Comparison of ENCODE assay signal across 9 mouse cellular contexts in the genomic region with DNA sequence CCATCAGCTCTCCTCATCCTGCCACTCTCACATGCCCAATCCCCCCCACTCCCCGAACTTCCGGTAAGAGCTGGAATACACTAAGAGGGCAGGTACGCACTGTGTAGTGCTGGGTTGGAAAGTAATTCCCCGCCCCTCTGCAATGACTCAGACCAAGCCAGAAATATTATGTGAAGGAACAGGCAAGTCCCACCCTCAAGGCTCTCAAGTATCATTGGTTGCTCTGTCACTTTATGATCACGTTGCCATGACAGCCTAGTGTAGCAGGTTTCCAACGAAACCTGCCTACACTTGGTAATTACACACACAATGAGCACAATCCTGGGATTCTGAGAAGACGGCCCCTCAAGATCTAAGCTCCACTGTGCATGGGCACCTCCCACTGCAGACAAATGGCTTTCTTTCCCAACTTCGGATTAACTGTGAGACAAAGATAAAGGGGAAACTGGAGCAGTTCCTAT. TPM values are rescaled to one million over a fixed set of nuclear protein-coding genes. Genes with fewer than 3 reads are reported as not detected.
DNase-seq lines count a peak whose midpoint lies in the region; ATAC-seq and TF ChIP-seq lines count a peak whose summit lies in the region.
"Had no signal": no experiment of that assay in that cellular context is flagged by ENCODE, and none has a peak within 500 bp of the region (broad histone marks: within the 10 kb centered on the region; RNA-seq: fewer than 3 reads in every experiment).

No protein-coding gene starts in this region.

- TF ChIP-seq POLR2A in MEL (IDR thresholded peaks at IDR 0.05; ENCODE audit: control insufficient read depth in 1 of 2, insufficient read depth in 1 of 2, low read depth in 1 of 2, low read length in 2 of 2, poor library complexity in 1 of 2), result no peak

- H3K9ac ChIP-seq in heart, embryonic 12.5 days, result no peak overlapping the region
- no peak overlapping the region for H3K9ac ChIP-seq in MEL (ENCODE audit: control insufficient read depth, low read depth, low read length, poor library complexity, severe bottlenecking)
- peak overlapping the region; percentile 47; the same call in 1 of the 2 replicates for H3K9ac ChIP-seq in forebrain, embryonic 13.5 days

- DNase-seq in heart, embryonic 10.5 days (ENCODE audit: low spot score), result no peak
- DNase-seq in MEL (ENCODE audit: low read depth, low spot score) (peak; percentile 21), adipocyte (ENCODE audit: low spot score) (no peak)
- peak; percentile 80 for DNase-seq in layer of hippocampus, adult 9-11 months
- DNase-seq in urinary bladder, postnatal 36 days (ENCODE audit: low spot score in 2 of 2), result peak; percentile 59 to 62

- 0 out of 2 replicates have a peak overlapping the region, but pooled peaks have one; percentile 5 for H3K4me2 ChIP-seq in heart, embryonic 12.5 days
- H3K4me2 ChIP-seq in forebrain, embryonic 13.5 days, result peak overlapping the region; percentile 79

- no peaks in the 10 kb centered on the region for H3K36me3 ChIP-seq in heart, embryonic 12.5 days
- no peaks in the 10 kb centered on the region for H3K36me3 ChIP-seq in heart, embryonic 10.5 days
- H3K36me3 ChIP-seq in MEL (ENCODE audit: control insufficient read depth in 1 of 2, insufficient read depth in 2 of 2, low read length in 2 of 2), result peaks cover 0 to 17% of the 10 kb centered on the region in 2 experiments; a peak in 3 of 4 replicates
- 0 out of 2 replicates have a peak, but pooled peaks cover 5% of the 10 kb centered on the region for H3K36me3 ChIP-seq in forebrain, embryonic 13.5 days (ENCODE audit: poor library complexity, severe bottlenecking)
- peaks cover 20% of the 10 kb centered on the region for H3K36me3 ChIP-seq in megakaryocyte, embryonic 14.5 days (replicated peaks; ENCODE audit: low read length)

- H3K79me2 ChIP-seq in MEL (ENCODE audit: control insufficient read depth, insufficient read depth, low read length, poor library complexity), result peaks cover 20% of the 10 kb centered on the region

- no peak for ATAC-seq in heart, embryonic 12.5 days (ENCODE audit: insufficient number of reproducible peaks, low FRiP score)
- peak; percentile 86 for ATAC-seq in forebrain, embryonic 13.5 days

- H3K4me3 ChIP-seq in heart, embryonic 12.5 days, result no peak overlapping the region
- no peak overlapping the region for H3K4me3 ChIP-seq in heart, embryonic 10.5 days
- no peak overlapping the region for H3K4me3 ChIP-seq in MEL (ENCODE audit: control insufficient read depth in 1 of 2, insufficient read depth in 1 of 2, low read depth in 2 of 2, low read length in 2 of 2)
- H3K4me3 ChIP-seq in forebrain, embryonic 13.5 days, result peak overlapping the region; percentile 31
- peak overlapping the region; percentile 38 for H3K4me3 ChIP-seq in megakaryocyte, embryonic 14.5 days (replicated peaks)

- TF ChIP-seq CTCF in MEL (IDR thresholded peaks at IDR 0.05 in 2 of 3, conservative IDR thresholded peaks at IDR 0.05 in 1 of 3; ENCODE audit: control insufficient read depth in 1 of 3, insufficient read depth in 1 of 3, low read depth in 2 of 3, low read length in 3 of 3, poor library complexity in 1 of 3, severe bottlenecking in 1 of 3), result no peak

- H3K9me3 ChIP-seq in heart, embryonic 12.5 days (replicated peaks), result no peaks in the 10 kb centered on the region
- no peaks in the 10 kb centered on the region for H3K9me3 ChIP-seq in heart, embryonic 10.5 days
- H3K9me3 ChIP-seq in MEL (replicated peaks; ENCODE audit: insufficient read depth, low read length), result no peaks in the 10 kb centered on the region
- no peaks in the 10 kb centered on the region for H3K9me3 ChIP-seq in forebrain, embryonic 13.5 days (replicated peaks)
- H3K9me3 ChIP-seq in megakaryocyte, embryonic 14.5 days, result no peaks in the 10 kb centered on the region

- peaks cover 62% of the 10 kb centered on the region for H3K4me1 ChIP-seq in heart, embryonic 12.5 days (replicated peaks)
- peaks cover 70% of the 10 kb centered on the region for H3K4me1 ChIP-seq in heart, embryonic 10.5 days
- peaks cover 17 to 26% of the 10 kb centered on the region in 2 experiments for H3K4me1 ChIP-seq in MEL (ENCODE audit: control insufficient read depth in 1 of 2, insufficient read depth in 2 of 2, low read length in 2 of 2)
- peaks cover 65% of the 10 kb centered on the region for H3K4me1 ChIP-seq in forebrain, embryonic 13.5 days
- H3K4me1 ChIP-seq in megakaryocyte, embryonic 14.5 days, result peaks cover 74% of the 10 kb centered on the region

- WGBS in heart, embryonic 12.5 days, result 62% methylated on average over 8 of the region's 8 CpGs
- WGBS in heart, embryonic 10.5 days, result 74% methylated on average over 8 of the region's 8 CpGs
- WGBS in forebrain, embryonic 13.5 days, result 27% methylated on average over 8 of the region's 8 CpGs

- no peak for TF ChIP-seq EP300 in MEL (IDR thresholded peaks at IDR 0.05; ENCODE audit: low read depth in 1 of 2, low read length in 2 of 2)

- no peak overlapping the region for H3K27ac ChIP-seq in heart, embryonic 12.5 days (ENCODE audit: poor library complexity, severe bottlenecking)
- no peak overlapping the region for H3K27ac ChIP-seq in heart, embryonic 10.5 days
- H3K27ac ChIP-seq in MEL (ENCODE audit: control insufficient read depth, low read depth, low read length), result no peak overlapping the region
- peak overlapping the region; percentile 82 for H3K27ac ChIP-seq in forebrain, embryonic 13.5 days

- no peak for TF ChIP-seq RAD21 in MEL (IDR thresholded peaks at IDR 0.05; ENCODE audit: low read depth, low read length)

- H3K27me3 ChIP-seq in heart, embryonic 12.5 days (replicated peaks), result no peaks in the 10 kb centered on the region
- no peaks in the 10 kb centered on the region for H3K27me3 ChIP-seq in heart, embryonic 10.5 days (ENCODE audit: insufficient read depth, poor library complexity, severe bottlenecking)
- H3K27me3 ChIP-seq in MEL (ENCODE audit: control insufficient read depth in 1 of 2, insufficient read depth in 2 of 2, low read length in 2 of 2), result no peaks in the 10 kb centered on the region
- H3K27me3 ChIP-seq in forebrain, embryonic 13.5 days, result no peaks in the 10 kb centered on the region
- H3K27me3 ChIP-seq in megakaryocyte, embryonic 14.5 days (replicated peaks), result no peaks in the 10 kb centered on the region

TF ChIP-seq in MEL, 35 proteins besides CTCF, POLR2A, EP300 and RAD21 (continues in another document):
- TF ChIP-seq POLR2AphosphoS2 (IDR thresholded peaks at IDR 0.05; ENCODE audit: low read length) (no peak), CHD2 (IDR thresholded peaks at IDR 0.05; ENCODE audit: low read length) (no peak), MAFK (IDR thresholded peaks at IDR 0.05; ENCODE audit: borderline replicate concordance, low read depth, low read length) (no peak), MYC (IDR thresholded peaks at IDR 0.05; ENCODE audit: low read depth, low read length) (no peak), KAT2A (conservative IDR thresholded peaks at IDR 0.05; ENCODE audit: low read depth, low read length) (no peak), TBP (IDR thresholded peaks at IDR 0.05; ENCODE audit: low read depth, low read length) (no peak)

RNA-seq across cellular contexts. Expression of gene Naif1, which starts 22.0 kb away (rescaled TPM):
- 4.7 and 5.4 TPM in 2 replicates for polyA plus RNA-seq in heart, embryonic 12.5 days (2016; fragmentation: Nextera tagmentation; extraction: Ambion mirVana)
- polyA plus RNA-seq in heart, embryonic 10.5 days (2016; fragmentation: Nextera tagmentation; extraction: Ambion mirVana), result 5.4 and 5.5 TPM in 2 replicates
- total RNA-seq in MEL (2012; rRNA removed), result 4.4 and 4.9 TPM in 2 replicates
- 1 to 10 TPM in 1 of 2 experiments, not detected in 1; 8.5 TPM for polyA plus RNA-seq in MEL (2012; ENCODE audit: insufficient read depth in 1 of 2, insufficient read length in 2 of 2, low read depth in 1 of 2, low replicate concordance in 2 of 2, missing spikeins in 1 of 2)
- 5.4 and 5.6 TPM in 2 replicates for polyA plus RNA-seq in forebrain, embryonic 13.5 days (2015; fragmentation: Nextera tagmentation; extraction: Ambion mirVana)
- polyA plus RNA-seq in megakaryocyte, embryonic 14.5 days (2012; ENCODE audit: insufficient read depth, low replicate concordance), result 3.9 and 10.8 TPM in 2 replicates

RNA-seq across cellular contexts. Expression of gene Slc25a25, which starts 23.0 kb away (rescaled TPM):
- polyA plus RNA-seq in heart, embryonic 12.5 days (2016; fragmentation: Nextera tagmentation; extraction: Ambion mirVana), result 13.0 and 14.3 TPM in 2 replicates
- polyA plus RNA-seq in heart, embryonic 10.5 days (2016; fragmentation: Nextera tagmentation; extraction: Ambion mirVana), result 17.0 and 17.3 TPM in 2 replicates
- 28.1 and 32.5 TPM in 2 replicates for total RNA-seq in MEL (2012; rRNA removed)
- 10 to 100 TPM in 1 of 2 experiments, not detected in 1; 22.3 TPM for polyA plus RNA-seq in MEL (2012; ENCODE audit: insufficient read depth in 1 of 2, insufficient read length in 2 of 2, low read depth in 1 of 2, low replicate concordance in 2 of 2, missing spikeins in 1 of 2)
- polyA plus RNA-seq in forebrain, embryonic 13.5 days (2015; fragmentation: Nextera tagmentation; extraction: Ambion mirVana), result 37.4 and 42.4 TPM in 2 replicates
- polyA plus RNA-seq in megakaryocyte, embryonic 14.5 days (2012; ENCODE audit: insufficient read depth, low replicate concordance), result 7.3 and 7.9 TPM in 2 replicates

RNA-seq across cellular contexts. Expression of gene Ptges2, which starts 32.6 kb away (rescaled TPM):
- polyA plus RNA-seq in heart, embryonic 12.5 days (2016; fragmentation: Nextera tagmentation; extraction: Ambion mirVana), result 39.9 and 44.9 TPM in 2 replicates
- polyA plus RNA-seq in heart, embryonic 10.5 days (2016; fragmentation: Nextera tagmentation; extraction: Ambion mirVana), result 34.4 and 46.6 TPM in 2 replicates
- 30.4 and 33.3 TPM in 2 replicates for total RNA-seq in MEL (2012; rRNA removed)
- polyA plus RNA-seq in MEL (2012; ENCODE audit: insufficient read depth in 1 of 2, insufficient read length in 2 of 2, low read depth in 1 of 2, low replicate concordance in 2 of 2, missing spikeins in 1 of 2), result 100 to 1,000 TPM in 1 of 2 experiments, 10 to 100 TPM in 1; 47.0 to 396 TPM
- 28.5 and 30.1 TPM in 2 replicates for polyA plus RNA-seq in forebrain, embryonic 13.5 days (2015; fragmentation: Nextera tagmentation; extraction: Ambion mirVana)
- polyA plus RNA-seq in megakaryocyte, embryonic 14.5 days (2012; ENCODE audit: insufficient read depth, low replicate concordance), result 2.5 and 3.4 TPM in 2 replicates

RNA-seq across cellular contexts. Expression of gene Lcn2, which starts 40.2 kb away (rescaled TPM):
- polyA plus RNA-seq in heart, embryonic 12.5 days (2016; fragmentation: Nextera tagmentation; extraction: Ambion mirVana), result 0.14 and 0.38 TPM in 2 replicates
- not detected in 2 replicates for polyA plus RNA-seq in heart, embryonic 10.5 days (2016; fragmentation: Nextera tagmentation; extraction: Ambion mirVana)
- not detected in 2 replicates for total RNA-seq in MEL (2012; rRNA removed)
- not detected for polyA plus RNA-seq in MEL (2012; ENCODE audit: insufficient read depth in 1 of 2, insufficient read length in 2 of 2, low read depth in 1 of 2, low replicate concordance in 2 of 2, missing spikeins in 1 of 2)
- 0.20 TPM in 1 of 2 replicates, not detected in the other for polyA plus RNA-seq in forebrain, embryonic 13.5 days (2015; fragmentation: Nextera tagmentation; extraction: Ambion mirVana)
- 15.0 and 32.0 TPM in 2 replicates for polyA plus RNA-seq in megakaryocyte, embryonic 14.5 days (2012; ENCODE audit: insufficient read depth, low replicate concordance)
- total RNA-seq: ES-E14 had no signal

RNA-seq across cellular contexts. Expression of gene 1110008P14Rik, which starts 46.6 kb away (rescaled TPM):
- 48.2 and 48.9 TPM in 2 replicates for polyA plus RNA-seq in heart, embryonic 12.5 days (2016; fragmentation: Nextera tagmentation; extraction: Ambion mirVana)
- 41.2 and 50.5 TPM in 2 replicates for polyA plus RNA-seq in heart, embryonic 10.5 days (2016; fragmentation: Nextera tagmentation; extraction: Ambion mirVana)
- total RNA-seq in MEL (2012; rRNA removed), result 52.3 and 63.5 TPM in 2 replicates
- 10 to 100 TPM in 1 of 2 experiments, not detected in 1; 62.9 TPM for polyA plus RNA-seq in MEL (2012; ENCODE audit: insufficient read depth in 1 of 2, insufficient read length in 2 of 2, low read depth in 1 of 2, low replicate concordance in 2 of 2, missing spikeins in 1 of 2)
- 59.6 and 60.4 TPM in 2 replicates for polyA plus RNA-seq in forebrain, embryonic 13.5 days (2015; fragmentation: Nextera tagmentation; extraction: Ambion mirVana)
- 74.3 and 79.5 TPM in 2 replicates for polyA plus RNA-seq in megakaryocyte, embryonic 14.5 days (2012; ENCODE audit: insufficient read depth, low replicate concordance)

Comparison
In these comparisons a context has a peak if more than half of its experiments do, and no peak if none do; other contexts are left out.
1. H3K4me3 ChIP-seq: peak in forebrain, embryonic 13.5 days (single experiment) and megakaryocyte, embryonic 14.5 days (single experiment); none in heart, embryonic 12.5 days (single experiment), heart, embryonic 10.5 days (single experiment) and MEL (0 of 2).
2. DNase-seq: peak in MEL (single experiment), layer of hippocampus, adult 9-11 months (single experiment) and urinary bladder, postnatal 36 days (2 of 2); none in heart, embryonic 10.5 days (single experiment) and adipocyte (single experiment).